Mouse (Mus musculus): ENCODE data around the gene Kptn. TPM values are rescaled to one million over a fixed set of nuclear protein-coding genes. Genes with fewer than 3 reads are reported as not detected.

Gene Kptn
- polyA plus RNA-seq, 1 experiment = 23.2 TPM

GRCm38 (mm10) chr7:16129846-16130691 is 10.4 kb downstream of the Kptn start:
- 5% methylated on average over 36 of the region's 38 CpGs for WGBS
- no peak overlapping the region for H3K27ac ChIP-seq (ENCODE audit: insufficient read depth, low read length)
- DNase-seq (ENCODE audit: low read depth in 1 of 2, low spot score in 2 of 2) = no peak
- no peak for TF ChIP-seq CTCF (IDR thresholded peaks at IDR 0.05; ENCODE audit: extremely low read depth, insufficient read depth, insufficient read length, insufficient replicate concordance)
- TF ChIP-seq POLR2A (IDR thresholded peaks at IDR 0.05; ENCODE audit: low read depth, low read length) = no peak
- H3K4me3 ChIP-seq (ENCODE audit: extremely low read depth, insufficient read depth, insufficient read length) = peak overlapping the region; percentile 24; the same call in 1 of the 2 replicates
- peaks cover 2% of the 10 kb centered on the region; the same call in 1 of the 2 replicates for H3K36me3 ChIP-seq (ENCODE audit: control insufficient read depth, insufficient read depth, low read length)
- H3K4me1 ChIP-seq (ENCODE audit: control insufficient read depth, insufficient read depth, insufficient read length) = peaks cover 7% of the 10 kb centered on the region; the same call in 1 of the 2 replicates
- H3K27me3 ChIP-seq (ENCODE audit: control insufficient read depth, insufficient read depth, low read length) = peaks cover 6% of the 10 kb centered on the region

- whole genome bisulfite sequencing = 49% methylated on average over 13 of the region's 13 CpGs
- DNase-seq (ENCODE audit: low read depth in 1 of 2, low spot score in 2 of 2) = no peak
- Histone ChIP-seq H3K4me3 (ENCODE audit: extremely low read depth, insufficient read depth, insufficient read length) (no peak overlapping the region), H3K36me3 (ENCODE audit: control insufficient read depth, insufficient read depth, low read length) (peaks cover 2% of the 10 kb centered on the region; the same call in 1 of the 2 replicates), H3K27ac (ENCODE audit: insufficient read depth, low read length) (no peak overlapping the region), H3K4me1 (ENCODE audit: control insufficient read depth, insufficient read depth, insufficient read length) (peaks cover 7% of the 10 kb centered on the region; the same call in 1 of the 2 replicates), H3K27me3 (ENCODE audit: control insufficient read depth, insufficient read depth, low read length) (peaks cover 6% of the 10 kb centered on the region)
- TF ChIP-seq CTCF (IDR thresholded peaks at IDR 0.05; ENCODE audit: extremely low read depth, insufficient read depth, insufficient read length, insufficient replicate concordance) (no peak), POLR2A (IDR thresholded peaks at IDR 0.05; ENCODE audit: low read depth, low read length) (no peak)
Observed at GRCm38 (mm10) chr7:16130956-16131634, 11.4 kb downstream of the Kptn start.

DNA sequence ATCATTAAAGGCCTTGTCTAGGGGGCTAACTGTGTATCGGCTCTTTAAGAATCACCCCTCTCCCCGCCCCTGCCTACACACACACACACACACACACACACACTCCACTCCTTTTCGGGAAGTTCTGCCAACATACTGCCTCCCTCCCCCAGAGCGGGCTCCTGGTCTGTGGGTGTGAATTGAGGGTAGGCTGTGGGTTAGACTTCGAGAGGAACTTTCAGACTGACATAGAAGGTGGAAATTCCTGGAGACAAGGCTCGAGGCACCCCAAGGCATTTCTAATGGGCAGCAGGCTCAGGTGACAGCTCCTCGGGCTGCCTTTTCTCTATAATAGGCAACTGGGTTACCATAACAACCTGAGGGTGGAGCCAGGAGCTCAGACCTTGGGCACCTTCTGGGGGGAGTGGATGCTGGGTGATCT is 12.5 kb downstream of the Kptn start:
- TF ChIP-seq CTCF (IDR thresholded peaks at IDR 0.05; ENCODE audit: extremely low read depth, insufficient read depth, insufficient read length, insufficient replicate concordance) (no peak), POLR2A (IDR thresholded peaks at IDR 0.05; ENCODE audit: low read depth, low read length) (no peak)
- Histone ChIP-seq H3K27me3 (ENCODE audit: control insufficient read depth, insufficient read depth, low read length) (peaks cover 6% of the 10 kb centered on the region), H3K27ac (ENCODE audit: insufficient read depth, low read length) (no peak overlapping the region), H3K36me3 (ENCODE audit: control insufficient read depth, insufficient read depth, low read length) (no peaks in the 10 kb centered on the region), H3K4me3 (ENCODE audit: extremely low read depth, insufficient read depth, insufficient read length) (no peak overlapping the region), H3K4me1 (ENCODE audit: control insufficient read depth, insufficient read depth, insufficient read length) (peaks cover 7% of the 10 kb centered on the region; the same call in 1 of the 2 replicates)
- 4% methylated on average over 7 of the region's 7 CpGs for WGBS
- no peak for DNase-seq (ENCODE audit: low read depth in 1 of 2, low spot score in 2 of 2)

DNA sequence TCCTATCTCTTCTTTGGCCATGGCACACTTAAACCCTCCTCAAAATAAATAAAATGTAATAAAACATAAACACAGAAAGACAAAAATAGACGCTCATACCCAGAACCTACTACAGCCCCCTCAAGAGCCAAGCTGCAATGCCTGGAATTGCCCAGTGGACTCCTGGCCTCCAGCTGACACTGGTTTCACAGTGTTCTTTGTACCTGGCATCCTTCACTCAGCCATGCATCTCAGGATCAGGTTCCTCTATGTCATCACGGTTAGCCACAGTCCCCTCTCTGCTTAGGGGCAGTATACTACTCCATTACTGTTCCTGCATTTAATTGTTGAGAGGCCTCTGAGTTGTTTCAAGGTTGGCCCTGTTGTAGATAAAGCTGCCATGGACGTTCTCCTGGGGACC is 13.2 kb downstream of the Kptn start:
- H3K4me3 ChIP-seq (ENCODE audit: extremely low read depth, insufficient read depth, insufficient read length) = no peak overlapping the region
- DNase-seq (ENCODE audit: low read depth in 1 of 2, low spot score in 2 of 2) = no peak
- TF ChIP-seq CTCF (IDR thresholded peaks at IDR 0.05; ENCODE audit: extremely low read depth, insufficient read depth, insufficient read length, insufficient replicate concordance) = no peak
- no peak for TF ChIP-seq POLR2A (IDR thresholded peaks at IDR 0.05; ENCODE audit: low read depth, low read length)
- H3K4me1 ChIP-seq (ENCODE audit: control insufficient read depth, insufficient read depth, insufficient read length) = peaks cover 7% of the 10 kb centered on the region; the same call in 1 of the 2 replicates
- peaks cover 6% of the 10 kb centered on the region for H3K27me3 ChIP-seq (ENCODE audit: control insufficient read depth, insufficient read depth, low read length)
- no peak overlapping the region for H3K27ac ChIP-seq (ENCODE audit: insufficient read depth, low read length)
- H3K36me3 ChIP-seq (ENCODE audit: control insufficient read depth, insufficient read depth, low read length) = no peaks in the 10 kb centered on the region
- 54% methylated on average over 3 of the region's 3 CpGs for WGBS

DNA sequence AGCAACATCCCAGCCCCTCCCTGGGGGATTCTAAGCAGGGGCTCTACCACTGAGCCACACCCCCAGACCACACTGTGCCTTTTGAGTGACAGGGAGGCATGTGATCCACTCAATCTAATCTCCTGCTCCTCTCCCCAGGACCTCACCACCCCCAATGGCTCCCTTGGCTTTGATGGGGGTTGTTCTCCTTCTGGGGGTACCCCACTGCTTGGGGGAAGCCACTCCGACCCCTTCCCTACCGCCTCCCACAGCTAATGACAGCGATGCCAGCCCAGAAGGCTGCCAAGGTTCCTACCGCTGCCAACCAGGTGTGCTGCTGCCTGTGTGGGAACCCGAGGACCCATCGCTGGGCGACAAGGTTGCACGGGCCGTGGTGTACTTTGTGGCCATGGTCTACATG is 14.0 kb downstream of the Kptn start:
- peaks cover 7% of the 10 kb centered on the region; the same call in 1 of the 2 replicates for H3K4me1 ChIP-seq (ENCODE audit: control insufficient read depth, insufficient read depth, insufficient read length)
- H3K36me3 ChIP-seq (ENCODE audit: control insufficient read depth, insufficient read depth, low read length) = no peaks in the 10 kb centered on the region
- no peak overlapping the region for H3K27ac ChIP-seq (ENCODE audit: insufficient read depth, low read length)
- no peak for TF ChIP-seq POLR2A (IDR thresholded peaks at IDR 0.05; ENCODE audit: low read depth, low read length)
- no peak for TF ChIP-seq CTCF (IDR thresholded peaks at IDR 0.05; ENCODE audit: extremely low read depth, insufficient read depth, insufficient read length, insufficient replicate concordance)
- H3K4me3 ChIP-seq (ENCODE audit: extremely low read depth, insufficient read depth, insufficient read length) = no peak overlapping the region
- DNase-seq (ENCODE audit: low read depth in 1 of 2, low spot score in 2 of 2) = no peak
- peaks cover 6% of the 10 kb centered on the region for H3K27me3 ChIP-seq (ENCODE audit: control insufficient read depth, insufficient read depth, low read length)
- 91% methylated on average over 9 of the region's 9 CpGs for WGBS

DNA sequence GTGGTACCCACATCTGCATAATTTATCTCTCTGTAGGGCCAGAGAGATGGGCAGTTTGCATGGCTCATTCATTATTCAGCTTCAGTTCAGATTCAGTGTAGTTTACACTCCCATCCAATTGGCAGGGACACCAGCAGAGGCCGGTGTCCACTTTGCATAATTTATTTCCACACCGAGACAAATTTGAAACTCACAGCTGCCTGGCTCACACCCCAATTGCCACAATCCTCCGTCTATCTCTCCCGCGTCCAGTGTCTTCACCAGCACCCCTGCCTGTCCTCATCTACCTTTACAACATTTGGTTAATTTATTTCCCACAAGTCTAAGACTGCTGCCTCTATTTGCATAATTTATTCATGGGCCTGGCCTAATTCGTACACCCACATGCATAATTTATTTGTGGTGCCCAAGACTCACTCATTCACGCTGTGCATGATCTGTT is 15.3 kb downstream of the Kptn start:
- no peaks in the 10 kb centered on the region for H3K36me3 ChIP-seq (ENCODE audit: control insufficient read depth, insufficient read depth, low read length)
- H3K4me1 ChIP-seq (ENCODE audit: control insufficient read depth, insufficient read depth, insufficient read length) = peaks cover 7% of the 10 kb centered on the region; the same call in 1 of the 2 replicates
- no peak overlapping the region for H3K4me3 ChIP-seq (ENCODE audit: extremely low read depth, insufficient read depth, insufficient read length)
- peaks cover 6% of the 10 kb centered on the region for H3K27me3 ChIP-seq (ENCODE audit: control insufficient read depth, insufficient read depth, low read length)
- TF ChIP-seq CTCF (IDR thresholded peaks at IDR 0.05; ENCODE audit: extremely low read depth, insufficient read depth, insufficient read length, insufficient replicate concordance) (no peak), POLR2A (IDR thresholded peaks at IDR 0.05; ENCODE audit: low read depth, low read length) (no peak)
- no peak for DNase-seq (ENCODE audit: low read depth in 1 of 2, low spot score in 2 of 2)
- WGBS = 63% methylated on average over 7 of the region's 7 CpGs
- H3K27ac ChIP-seq (ENCODE audit: insufficient read depth, low read length) = no peak overlapping the region

Data from spleen, adult 2 months (tissue).